Mouse (Mus musculus) liver, embryonic 16.5 days (tissue): Measurements from ENCODE around the gene Zfc3h1. TPM values are rescaled to one million over a fixed set of nuclear protein-coding genes. Genes with fewer than 3 reads are reported as not detected.

Experiments
- ATAC-seq: fragments of 200-750 bp; cut with Nextera tagmentation; 2 replicates; pipeline ENCODE4 v1.8.0; 2017; ENCODE audit warnings: low read depth, mild to moderate bottlenecking, moderate number of reproducible peaks, moderate library complexity
- H3K27ac ChIP-seq: fragments of 300-500 bp; sonication (generic); 2 replicates; pipeline ENCODE4 v1.5.1; 2014; ENCODE audit warnings: mild to moderate bottlenecking, low read length
- H3K27me3 ChIP-seq: fragments of 300-500 bp; sonication (generic); 2 replicates; pipeline ENCODE4 v1.6.1; 2014; ENCODE audit warnings: low read depth, low read length, mixed read lengths; ENCODE audit not compliant: control insufficient read depth, insufficient read depth
- H3K36me3 ChIP-seq: fragments of 300-500 bp; sonication (generic); 2 replicates; pipeline ENCODE4 v1.6.1; 2014; ENCODE audit warnings: mild to moderate bottlenecking; ENCODE audit not compliant: control insufficient read depth, insufficient read depth
- H3K4me1 ChIP-seq: fragments of 300-500 bp; sonication (generic); 2 replicates; pipeline ENCODE4 v1.6.1; 2014; ENCODE audit warnings: low read depth, low read length, mixed read lengths; ENCODE audit not compliant: control insufficient read depth
- H3K4me2 ChIP-seq: fragments of 300-500 bp; sonication (generic); 2 replicates; pipeline ENCODE4 v1.6.1; 2014; ENCODE audit warnings: low read depth, low read length, mixed read lengths
- H3K4me3 ChIP-seq: fragments of 300-500 bp; sonication (generic); 2 replicates; pipeline ENCODE4 v1.5.1; 2014; ENCODE audit warnings: low read depth, mild to moderate bottlenecking, low read length
- H3K9ac ChIP-seq: fragments of 300-500 bp; sonication (generic); 2 replicates; pipeline ENCODE4 v1.6.1; 2014; ENCODE audit warnings: low read depth, low read length
- H3K9me3 ChIP-seq: fragments of 300-500 bp; sonication (generic); replicated peaks from 2 replicates; pipeline ENCODE4 v1.6.1; 2016; ENCODE audit warnings: low read length; ENCODE audit not compliant: control insufficient read depth
- WGBS: fragments of 180-500 bp; shearing (Covaris S2); extraction: QIAGEN DNeasy Blood & Tissue Kit; methylation state at CpG from one replicate; pipeline ENCODE4 v1.1.7; 2014; ENCODE audit not compliant: insufficient replicate concordance; 5-methylcytosine and 5-hydroxymethylcytosine counted together
- polyA plus RNA-seq: library from polyadenylated mRNA; unstranded; fragments of >200 nt; fragmentation: Nextera tagmentation; extraction: Ambion mirVana; gene quantifications from 2 replicates; pipeline ENCODE4 v1.2.1, GENCODE M21; 2015

The Zfc3h1 gene
- polyA plus RNA-seq, 1 experiment from 2014 or later = 6.8 TPM

DNA sequence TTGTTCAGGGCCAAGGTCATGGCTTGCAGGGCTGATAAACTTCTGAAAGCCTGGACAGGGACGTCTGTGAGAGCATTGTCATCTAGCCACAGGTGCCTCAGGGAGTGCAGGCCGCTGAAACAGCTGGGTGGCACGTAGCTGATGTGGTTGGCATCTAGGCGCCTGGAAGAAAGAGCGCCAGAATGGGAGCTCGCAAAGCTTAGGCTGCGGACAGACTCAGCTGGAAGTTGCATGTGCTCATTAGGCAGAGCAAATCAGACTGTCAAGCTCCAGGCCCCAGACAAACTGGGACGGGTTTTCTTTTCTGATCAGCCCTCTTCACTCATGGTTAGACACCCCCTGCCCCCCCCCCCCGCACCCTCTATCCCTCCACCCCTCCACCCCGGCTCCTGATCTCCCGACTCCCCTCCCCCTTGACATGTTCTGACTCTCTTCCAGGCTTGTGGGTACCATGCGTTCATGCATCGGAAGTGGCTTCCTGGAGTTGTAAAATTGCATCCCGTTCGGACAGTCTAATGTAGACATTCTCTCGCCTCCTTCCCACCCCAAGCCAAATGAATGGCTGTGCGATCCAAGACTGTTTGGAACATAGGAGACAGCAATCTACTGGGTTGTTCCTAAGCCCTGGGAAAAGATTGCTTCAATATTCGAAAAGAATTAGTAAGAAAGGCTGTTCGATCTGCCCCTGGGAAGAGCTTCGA lies 93.8 kb downstream of the Zfc3h1 start:
- H3K4me3 ChIP-seq = no peak overlapping the region
- peak overlapping the region; percentile 10 for H3K4me2 ChIP-seq
- H3K27me3 ChIP-seq = no peaks in the 10 kb centered on the region
- 20% methylated on average over 20 of the region's 20 CpGs for WGBS
- no peak overlapping the region for H3K27ac ChIP-seq
- no peak for ATAC-seq
- no peaks in the 10 kb centered on the region for H3K36me3 ChIP-seq
- no peaks in the 10 kb centered on the region for H3K9me3 ChIP-seq
- H3K9ac ChIP-seq = no peak overlapping the region
- H3K4me1 ChIP-seq = no peaks in the 10 kb centered on the region; the same call in 1 of the 2 replicates

Other genes starting within 250 kb of the Zfc3h1 start
- not detected in 2 replicates for gene Tph2, start 199.9 kb upstream of the Zfc3h1 start, polyA plus RNA-seq
- gene Tbc1d15, start 133.5 kb upstream of the Zfc3h1 start, polyA plus RNA-seq = 33.5 and 35.6 TPM in 2 replicates
- gene Rab21, start 69.4 kb upstream of the Zfc3h1 start, polyA plus RNA-seq = 1.8 TPM in 2 replicates
- 9.5 and 9.9 TPM in 2 replicates for gene Tmem19, start 22.5 kb upstream of the Zfc3h1 start, polyA plus RNA-seq
- 5.5 and 5.6 TPM in 2 replicates for gene Thap2, start 516 bp upstream of the Zfc3h1 start, polyA plus RNA-seq
- not detected in 2 replicates for gene A930009A15Rik, start 185.0 kb downstream of the Zfc3h1 start, polyA plus RNA-seq
- gene Lgr5, start 202.8 kb downstream of the Zfc3h1 start, polyA plus RNA-seq = 0.63 and 0.71 TPM in 2 replicates